Mouse (Mus musculus) frontal cortex, adult (tissue): ENCODE data around the gene Itga3.
A peak's percentile ranks its signal among the peaks of the same experiment; 100 is the strongest.

Experiments
- ATAC-seq: cut with Nextera tagmentation; 2 replicates; pipeline ENCODE4 v1.9.2; 2017; ENCODE audit warnings: mild to moderate bottlenecking, moderate library complexity, mixed read lengths; ENCODE audit not compliant: low TSS enrichment

Itga3 gene

GRCm38 (mm10) chr11:95006038-95006437 lies 70.6 kb downstream of the Itga3 start:
- ATAC-seq: no peak

GRCm38 (mm10) chr11:95004937-95005198 lies 71.7 kb downstream of the Itga3 start:
- no peak for ATAC-seq

GRCm38 (mm10) chr11:95004136-95004936 lies 72.3 kb downstream of the Itga3 start:
- no peak for ATAC-seq

GRCm38 (mm10) chr11:95002705-95003104 lies 73.9 kb downstream of the Itga3 start:
- ATAC-seq: peak; percentile 4; the same call in 1 of the 2 replicates

GRCm38 (mm10) chr11:95001584-95002347 lies 74.8 kb downstream of the Itga3 start:
- no peak for ATAC-seq

- ATAC-seq: no peak
These were observed 75.5 kb downstream of the Itga3 start for GRCm38 (mm10) chr11:95001058-95001457.

- no peak for ATAC-seq
These were observed 76.1 kb downstream of the Itga3 start for GRCm38 (mm10) chr11:95000548-95000947.

GRCm38 (mm10) chr11:95000128-95000527 lies 76.5 kb downstream of the Itga3 start:
- ATAC-seq: no peak

- peak; percentile 39 for ATAC-seq
These were observed 78.5 kb downstream of the Itga3 start for GRCm38 (mm10) chr11:94998041-94998531.

- no peak for ATAC-seq
These were observed 79.0 kb downstream of the Itga3 start for GRCm38 (mm10) chr11:94997596-94997995.

- ATAC-seq: no peak
These were observed 79.6 kb downstream of the Itga3 start for GRCm38 (mm10) chr11:94996984-94997383.

GRCm38 (mm10) chr11:94996101-94996500 lies 80.5 kb downstream of the Itga3 start:
- no peak for ATAC-seq

- no peak for ATAC-seq
These were observed 81.4 kb downstream of the Itga3 start for GRCm38 (mm10) chr11:94994947-94995772.
